ENCODE assay signal across 8 mouse cellular contexts in genomic region chr9:106417841-106418625, GRCm38 (mm10). TPM values are rescaled to one million over a fixed set of nuclear protein-coding genes. Genes with fewer than 3 reads are reported as not detected.
DNase-seq lines count a peak whose midpoint lies in the region; ATAC-seq and TF ChIP-seq lines count a peak whose summit lies in the region.

No protein-coding gene starts in this region.

- DNase-seq in 3134 (ENCODE audit: extremely low read depth, insufficient read length, low spot score), result peak; percentile 79
- peak; percentile 95 for DNase-seq in brain, embryonic 14.5 days (ENCODE audit: low read depth)
- DNase-seq in kidney, postnatal 14 days, result peak; percentile 90
- DNase-seq in liver, embryonic 11.5 days (ENCODE audit: low spot score), result peak; percentile 70
- DNase-seq in naive thymus-derived CD4-positive, alpha-beta T cell, adult 2 months (ENCODE audit: low read depth), result peak; percentile 67
- peak; percentile 7 to 38 for DNase-seq in thymus, postnatal 10 days (ENCODE audit: low spot score in 2 of 2)

- peak overlapping the region; percentile 59 for H3K4me2 ChIP-seq in forebrain, embryonic 12.5 days
- peak overlapping the region; percentile 73 for H3K4me2 ChIP-seq in heart, embryonic 15.5 days
- peak overlapping the region; percentile 59 for H3K4me2 ChIP-seq in liver, embryonic 11.5 days

- H3K27me3 ChIP-seq in forebrain, embryonic 12.5 days, result peaks cover 10% of the 10 kb centered on the region; the same call in 1 of the 2 replicates
- peaks cover 10% of the 10 kb centered on the region for H3K27me3 ChIP-seq in heart, embryonic 15.5 days
- H3K27me3 ChIP-seq in liver, embryonic 11.5 days (replicated peaks; ENCODE audit: control insufficient read depth, insufficient read depth, low read length), result peaks cover 26% of the 10 kb centered on the region

- ATAC-seq in forebrain, embryonic 12.5 days (ENCODE audit: low FRiP score), result peak; percentile 55; the same call in 1 of the 2 replicates
- ATAC-seq in heart, embryonic 15.5 days (replicated peaks; ENCODE audit: insufficient number of reproducible peaks, insufficient read depth, low FRiP score, low read depth), result peak; percentile 75
- no peak for ATAC-seq in liver, embryonic 11.5 days (replicated peaks; ENCODE audit: low FRiP score)

- peaks cover 34% of the 10 kb centered on the region for H3K4me1 ChIP-seq in forebrain, embryonic 12.5 days
- H3K4me1 ChIP-seq in heart, embryonic 15.5 days (replicated peaks), result peaks cover 40% of the 10 kb centered on the region
- peaks cover 14% of the 10 kb centered on the region for H3K4me1 ChIP-seq in liver, embryonic 11.5 days (replicated peaks; ENCODE audit: control insufficient read depth, insufficient read depth, low read length)

- H3K9ac ChIP-seq in forebrain, embryonic 12.5 days, result peak overlapping the region; percentile 48
- H3K9ac ChIP-seq in heart, embryonic 15.5 days, result peak overlapping the region; percentile 40
- H3K9ac ChIP-seq in liver, embryonic 11.5 days (ENCODE audit: low read depth, low read length), result peak overlapping the region; percentile 41; the same call in 1 of the 2 replicates

- H3K27ac ChIP-seq in forebrain, embryonic 12.5 days, result peak overlapping the region; percentile 50; the same call in 1 of the 2 replicates
- H3K27ac ChIP-seq in heart, embryonic 15.5 days, result peak overlapping the region; percentile 66
- no peak overlapping the region for H3K27ac ChIP-seq in liver, embryonic 11.5 days (ENCODE audit: low read depth, low read length)

- peak; percentile 39; the same call in 1 of the 2 replicates for TF ChIP-seq CTCF in brain, embryonic 14.5 days (IDR thresholded peaks at IDR 0.05; ENCODE audit: borderline replicate concordance, extremely low read depth, insufficient read depth, insufficient read length)

- no peaks in the 10 kb centered on the region for H3K36me3 ChIP-seq in forebrain, embryonic 12.5 days (replicated peaks)
- H3K36me3 ChIP-seq in heart, embryonic 15.5 days, result no peaks in the 10 kb centered on the region
- no peaks in the 10 kb centered on the region for H3K36me3 ChIP-seq in liver, embryonic 11.5 days (ENCODE audit: control insufficient read depth, insufficient read depth, low read length)

- TF ChIP-seq POLR2A in brain, embryonic 14.5 days (IDR thresholded peaks at IDR 0.05; ENCODE audit: borderline replicate concordance, extremely low read depth, insufficient read depth, insufficient read length, poor library complexity, severe bottlenecking), result no peak

- 14% methylated on average over 29 of the region's 29 CpGs for WGBS in forebrain, embryonic 12.5 days
- 14% methylated on average over 29 of the region's 29 CpGs for WGBS in heart, embryonic 15.5 days
- WGBS in liver, embryonic 11.5 days, result 19% methylated on average over 29 of the region's 29 CpGs

- H3K4me3 ChIP-seq in forebrain, embryonic 12.5 days (replicated peaks), result peak overlapping the region; percentile 30
- peak overlapping the region; percentile 38 for H3K4me3 ChIP-seq in heart, embryonic 15.5 days
- H3K4me3 ChIP-seq in liver, embryonic 11.5 days (ENCODE audit: low read depth, low read length), result 0 out of 2 replicates have a peak overlapping the region, but pooled peaks have one; percentile 24

- no peaks in the 10 kb centered on the region for H3K9me3 ChIP-seq in forebrain, embryonic 12.5 days
- H3K9me3 ChIP-seq in heart, embryonic 15.5 days (replicated peaks), result no peaks in the 10 kb centered on the region
- no peaks in the 10 kb centered on the region for H3K9me3 ChIP-seq in liver, embryonic 11.5 days (ENCODE audit: control insufficient read depth, low read length)

RNA-seq across cellular contexts. Expression of gene Rpl29, which starts 11.2 kb away (rescaled TPM):
- 747 and 913 TPM in 2 replicates for polyA plus RNA-seq in brain, embryonic 14.5 days (2012; rRNA removed)
- 757 and 770 TPM in 2 replicates for polyA plus RNA-seq in forebrain, embryonic 12.5 days (2016; fragmentation: Nextera tagmentation; extraction: Ambion mirVana)
- 532 and 533 TPM in 2 replicates for polyA plus RNA-seq in heart, embryonic 15.5 days (2015; fragmentation: Nextera tagmentation; extraction: Ambion mirVana)
- polyA plus RNA-seq in liver, embryonic 11.5 days (2014; fragmentation: Nextera tagmentation; extraction: Ambion mirVana), result 1,192 and 1,256 TPM in 2 replicates

RNA-seq across cellular contexts. Expression of gene Acy1, which starts 20.1 kb away (rescaled TPM):
- 14.9 and 15.7 TPM in 2 replicates for polyA plus RNA-seq in brain, embryonic 14.5 days (2012; rRNA removed)
- polyA plus RNA-seq in forebrain, embryonic 12.5 days (2016; fragmentation: Nextera tagmentation; extraction: Ambion mirVana), result 38.0 and 42.6 TPM in 2 replicates
- polyA plus RNA-seq in heart, embryonic 15.5 days (2015; fragmentation: Nextera tagmentation; extraction: Ambion mirVana), result 25.1 and 28.6 TPM in 2 replicates
- 51.1 and 52.3 TPM in 2 replicates for polyA plus RNA-seq in liver, embryonic 11.5 days (2014; fragmentation: Nextera tagmentation; extraction: Ambion mirVana)

RNA-seq across cellular contexts. Expression of gene Abhd14b, which starts 29.2 kb away (rescaled TPM):
- polyA plus RNA-seq in brain, embryonic 14.5 days (2012; rRNA removed), result 12.8 and 20.4 TPM in 2 replicates
- polyA plus RNA-seq in forebrain, embryonic 12.5 days (2016; fragmentation: Nextera tagmentation; extraction: Ambion mirVana), result 4.4 TPM in 2 replicates
- polyA plus RNA-seq in heart, embryonic 15.5 days (2015; fragmentation: Nextera tagmentation; extraction: Ambion mirVana), result 7.0 and 11.0 TPM in 2 replicates
- polyA plus RNA-seq in liver, embryonic 11.5 days (2014; fragmentation: Nextera tagmentation; extraction: Ambion mirVana), result 19.5 and 19.7 TPM in 2 replicates

RNA-seq across cellular contexts. Expression of gene Abhd14a, which starts 29.4 kb away (rescaled TPM):
- 59.1 and 68.9 TPM in 2 replicates for polyA plus RNA-seq in brain, embryonic 14.5 days (2012; rRNA removed)
- 37.7 and 39.0 TPM in 2 replicates for polyA plus RNA-seq in forebrain, embryonic 12.5 days (2016; fragmentation: Nextera tagmentation; extraction: Ambion mirVana)
- polyA plus RNA-seq in heart, embryonic 15.5 days (2015; fragmentation: Nextera tagmentation; extraction: Ambion mirVana), result 50.5 and 54.2 TPM in 2 replicates
- polyA plus RNA-seq in liver, embryonic 11.5 days (2014; fragmentation: Nextera tagmentation; extraction: Ambion mirVana), result 53.6 and 54.0 TPM in 2 replicates

RNA-seq across cellular contexts. Expression of gene Pcbp4, which starts 35.1 kb away (rescaled TPM):
- polyA plus RNA-seq in brain, embryonic 14.5 days (2012; rRNA removed), result 607 and 743 TPM in 2 replicates
- polyA plus RNA-seq in forebrain, embryonic 12.5 days (2016; fragmentation: Nextera tagmentation; extraction: Ambion mirVana), result 299 and 311 TPM in 2 replicates
- polyA plus RNA-seq in heart, embryonic 15.5 days (2015; fragmentation: Nextera tagmentation; extraction: Ambion mirVana), result 61.8 and 73.2 TPM in 2 replicates
- polyA plus RNA-seq in liver, embryonic 11.5 days (2014; fragmentation: Nextera tagmentation; extraction: Ambion mirVana), result 62.4 and 63.2 TPM in 2 replicates

Comparison
In these comparisons a context has a peak if more than half of its experiments do, and no peak if none do; other contexts are left out.
1. DNase-seq: peak in every context shown above with its lines; median percentile 95 in brain, embryonic 14.5 days; 90 in kidney, postnatal 14 days; 79 in 3134; 70 in liver, embryonic 11.5 days; 67 in naive thymus-derived CD4-positive, alpha-beta T cell, adult 2 months; 22 in thymus, postnatal 10 days.